Mouse (Mus musculus): ENCODE results near the gene Trip12. TPM values are rescaled to one million over a fixed set of nuclear protein-coding genes. Genes with fewer than 3 reads are reported as not detected.

Gene Trip12
- total RNA-seq, 2 experiments from 2014 or later: 248 to 284 TPM

Small RNAs within 50 kb of the gene (microRNA-seq; reads per million reads assigned to microRNA genes)
- gene Mir5126: 12.6 reads per million, percentile 24 among the genes with 10 or more reads in this experiment

Other genes with a start within 250 kb of the Trip12 start
- 1 to 10 TPM; 6.5 to 6.8 TPM for gene Dner, start 144.3 kb downstream of the Trip12 start, total RNA-seq (2021)
- gene Fbxo36, start 675 bp downstream of the Trip12 start, total RNA-seq (2021): 1 to 10 TPM; 8.5 to 9.3 TPM
- 1 to 10 TPM; 3.6 to 5.1 TPM for gene Slc16a14, start 94.6 kb upstream of the Trip12 start, total RNA-seq (2021)

All from adrenal gland, postnatal 4 days (tissue).